Mouse (Mus musculus) mesoderm, embryonic 11.5 days (tissue): Measurements from ENCODE around the gene Cdr2l.

Experiments
- DNase-seq: peaks from one replicate; pipeline ENCODE4 v3.0.0-alpha.2; 2012; ENCODE audit warnings: low read depth, low spot score

The Cdr2l gene

DNA sequence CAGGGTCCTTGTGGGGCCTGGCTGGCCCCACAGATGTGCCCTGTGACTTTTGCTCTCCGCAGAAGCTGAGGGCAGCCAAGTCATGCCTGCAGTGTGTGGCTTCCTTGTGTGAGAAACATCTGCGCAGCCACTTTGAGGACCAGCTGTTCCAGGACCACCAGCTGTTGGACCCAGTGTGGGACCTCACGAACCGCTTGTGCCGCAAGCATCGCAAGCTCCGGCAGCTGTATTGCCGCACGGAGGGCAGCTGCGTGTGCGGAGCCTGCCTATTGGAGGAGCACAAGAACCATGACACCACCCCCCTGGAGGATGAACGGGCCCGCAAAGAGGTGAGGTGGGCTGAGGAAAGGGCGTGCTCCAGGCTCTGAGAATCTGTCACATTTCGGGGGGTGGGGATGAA, 59.7 kb downstream of the Cdr2l start:
- DNase-seq: peak; percentile 35
